Mouse (Mus musculus): ENCODE measurements around the gene Zgpat. TPM values are rescaled to one million over a fixed set of nuclear protein-coding genes. Genes with fewer than 3 reads are reported as not detected.

Zgpat gene
- polyA plus RNA-seq, 1 experiment from 2014 or later: 67.7 TPM

- WGBS: 77% methylated on average over 4 of the region's 4 CpGs
- H3K9ac ChIP-seq (replicated peaks; ENCODE audit: low read length): no peak overlapping the region
- no peak for ATAC-seq (ENCODE audit: low FRiP score, low TSS enrichment)
Observed at GRCm38 (mm10) chr2:181390136-181390870, 25.6 kb downstream of the Zgpat start.

GRCm38 (mm10) chr2:181391022-181391421, 26.3 kb downstream of the Zgpat start:
- no peak overlapping the region for H3K9ac ChIP-seq (replicated peaks; ENCODE audit: low read length)
- no peak for DNase-seq
- H3K9me3 ChIP-seq (ENCODE audit: control insufficient read depth, low read length): no peaks in the 10 kb centered on the region
- WGBS: 93% methylated on average over 15 of the region's 15 CpGs
- H3K27ac ChIP-seq (replicated peaks; ENCODE audit: low read depth, low read length): no peak overlapping the region
- H3K4me2 ChIP-seq (ENCODE audit: low read length): no peak overlapping the region
- no peaks in the 10 kb centered on the region for H3K4me1 ChIP-seq (ENCODE audit: control insufficient read depth, insufficient read depth, low read length)
- no peak overlapping the region for H3K4me3 ChIP-seq (replicated peaks; ENCODE audit: low read depth, low read length)
- no peaks in the 10 kb centered on the region for H3K27me3 ChIP-seq (ENCODE audit: control insufficient read depth, insufficient read depth, low read length)
- no peak for ATAC-seq (ENCODE audit: low FRiP score, low TSS enrichment)
- H3K36me3 ChIP-seq (ENCODE audit: control insufficient read depth, insufficient read depth, low read length): peaks cover 37% of the 10 kb centered on the region

More at GRCm38 (mm10) chr2:181390136-181390870, 25.6 kb downstream of the Zgpat start:
- no peak overlapping the region for H3K4me2 ChIP-seq (ENCODE audit: low read length)
- no peak overlapping the region for H3K27ac ChIP-seq (replicated peaks; ENCODE audit: low read depth, low read length)
- H3K27me3 ChIP-seq (ENCODE audit: control insufficient read depth, insufficient read depth, low read length): no peaks in the 10 kb centered on the region
- no peak overlapping the region for H3K4me3 ChIP-seq (replicated peaks; ENCODE audit: low read depth, low read length)
- H3K36me3 ChIP-seq (ENCODE audit: control insufficient read depth, insufficient read depth, low read length): peaks cover 44% of the 10 kb centered on the region
- no peak for DNase-seq
- H3K4me1 ChIP-seq (ENCODE audit: control insufficient read depth, insufficient read depth, low read length): no peaks in the 10 kb centered on the region
- H3K9me3 ChIP-seq (ENCODE audit: control insufficient read depth, low read length): no peaks in the 10 kb centered on the region

GRCm38 (mm10) chr2:181391541-181391940, 26.8 kb downstream of the Zgpat start:
- Histone ChIP-seq H3K9ac (replicated peaks; ENCODE audit: low read length) (no peak overlapping the region), H3K4me2 (ENCODE audit: low read length) (no peak overlapping the region), H3K9me3 (ENCODE audit: control insufficient read depth, low read length) (no peaks in the 10 kb centered on the region), H3K4me3 (replicated peaks; ENCODE audit: low read depth, low read length) (no peak overlapping the region), H3K27me3 (ENCODE audit: control insufficient read depth, insufficient read depth, low read length) (no peaks in the 10 kb centered on the region), H3K36me3 (ENCODE audit: control insufficient read depth, insufficient read depth, low read length) (peaks cover 36% of the 10 kb centered on the region), H3K27ac (replicated peaks; ENCODE audit: low read depth, low read length) (no peak overlapping the region), H3K4me1 (ENCODE audit: control insufficient read depth, insufficient read depth, low read length) (no peaks in the 10 kb centered on the region)
- WGBS: 81% methylated on average over 2 of the region's 2 CpGs
- ATAC-seq (ENCODE audit: low FRiP score, low TSS enrichment) (no peak), DNase-seq (no peak)

- H3K27ac ChIP-seq (replicated peaks; ENCODE audit: low read depth, low read length): no peak overlapping the region
- H3K4me1 ChIP-seq (ENCODE audit: control insufficient read depth, insufficient read depth, low read length): no peaks in the 10 kb centered on the region
- no peaks in the 10 kb centered on the region for H3K9me3 ChIP-seq (ENCODE audit: control insufficient read depth, low read length)
- H3K4me3 ChIP-seq (replicated peaks; ENCODE audit: low read depth, low read length): no peak overlapping the region
- H3K36me3 ChIP-seq (ENCODE audit: control insufficient read depth, insufficient read depth, low read length): peaks cover 27% of the 10 kb centered on the region
- no peak overlapping the region for H3K4me2 ChIP-seq (ENCODE audit: low read length)
- DNase-seq (peak; percentile 94), ATAC-seq (ENCODE audit: low FRiP score, low TSS enrichment) (peak; percentile 62; the same call in 1 of the 2 replicates)
- no peaks in the 10 kb centered on the region for H3K27me3 ChIP-seq (ENCODE audit: control insufficient read depth, insufficient read depth, low read length)
- no peak overlapping the region for H3K9ac ChIP-seq (replicated peaks; ENCODE audit: low read length)
- 34% methylated on average over 4 of the region's 4 CpGs for WGBS
Observed at GRCm38 (mm10) chr2:181392600-181393213, 28.0 kb downstream of the Zgpat start.

- ATAC-seq (ENCODE audit: low FRiP score, low TSS enrichment): no peak
- no peak for DNase-seq
- Histone ChIP-seq H3K9me3 (ENCODE audit: control insufficient read depth, low read length) (no peaks in the 10 kb centered on the region), H3K27ac (replicated peaks; ENCODE audit: low read depth, low read length) (no peak overlapping the region), H3K9ac (replicated peaks; ENCODE audit: low read length) (no peak overlapping the region), H3K4me2 (ENCODE audit: low read length) (no peak overlapping the region), H3K4me3 (replicated peaks; ENCODE audit: low read depth, low read length) (no peak overlapping the region), H3K36me3 (ENCODE audit: control insufficient read depth, insufficient read depth, low read length) (peaks cover 24% of the 10 kb centered on the region), H3K27me3 (ENCODE audit: control insufficient read depth, insufficient read depth, low read length) (no peaks in the 10 kb centered on the region), H3K4me1 (ENCODE audit: control insufficient read depth, insufficient read depth, low read length) (no peaks in the 10 kb centered on the region)
- 98% methylated on average over 3 of the region's 3 CpGs for WGBS
Observed at GRCm38 (mm10) chr2:181394086-181394485, 29.4 kb downstream of the Zgpat start.

- no peak for DNase-seq
- H3K9ac ChIP-seq (replicated peaks; ENCODE audit: low read length): no peak overlapping the region; the same call in 1 of the 2 replicates
- WGBS: 68% methylated on average over 5 of the region's 5 CpGs
- no peaks in the 10 kb centered on the region for H3K36me3 ChIP-seq (ENCODE audit: control insufficient read depth, insufficient read depth, low read length)
- no peak overlapping the region for H3K4me2 ChIP-seq (ENCODE audit: low read length)
- H3K4me1 ChIP-seq (ENCODE audit: control insufficient read depth, insufficient read depth, low read length): no peaks in the 10 kb centered on the region
- H3K27ac ChIP-seq (replicated peaks; ENCODE audit: low read depth, low read length): no peak overlapping the region
- no peaks in the 10 kb centered on the region for H3K27me3 ChIP-seq (ENCODE audit: control insufficient read depth, insufficient read depth, low read length)
- H3K4me3 ChIP-seq (replicated peaks; ENCODE audit: low read depth, low read length): no peak overlapping the region
- H3K9me3 ChIP-seq (ENCODE audit: control insufficient read depth, low read length): no peaks in the 10 kb centered on the region
- ATAC-seq (ENCODE audit: low FRiP score, low TSS enrichment): no peak
Observed at GRCm38 (mm10) chr2:181397207-181397761, 32.6 kb downstream of the Zgpat start.

GRCm38 (mm10) chr2:181401497-181401896, 36.8 kb downstream of the Zgpat start:
- WGBS: 20% methylated on average over 1 of the region's 1 CpGs
- Histone ChIP-seq H3K9me3 (ENCODE audit: control insufficient read depth, low read length) (no peaks in the 10 kb centered on the region), H3K4me1 (ENCODE audit: control insufficient read depth, insufficient read depth, low read length) (no peaks in the 10 kb centered on the region), H3K27me3 (ENCODE audit: control insufficient read depth, insufficient read depth, low read length) (no peaks in the 10 kb centered on the region), H3K9ac (replicated peaks; ENCODE audit: low read length) (no peak overlapping the region), H3K4me3 (replicated peaks; ENCODE audit: low read depth, low read length) (no peak overlapping the region), H3K4me2 (ENCODE audit: low read length) (no peak overlapping the region), H3K27ac (replicated peaks; ENCODE audit: low read depth, low read length) (no peak overlapping the region), H3K36me3 (ENCODE audit: control insufficient read depth, insufficient read depth, low read length) (no peaks in the 10 kb centered on the region)
- DNase-seq (no peak), ATAC-seq (ENCODE audit: low FRiP score, low TSS enrichment) (no peak)

- no peaks in the 10 kb centered on the region for H3K9me3 ChIP-seq (ENCODE audit: control insufficient read depth, low read length)
- no peak overlapping the region for H3K27ac ChIP-seq (replicated peaks; ENCODE audit: low read depth, low read length)
- ATAC-seq (ENCODE audit: low FRiP score, low TSS enrichment) (no peak), DNase-seq (no peak)
- 92% methylated on average over 3 of the region's 3 CpGs for WGBS
- H3K4me1 ChIP-seq (ENCODE audit: control insufficient read depth, insufficient read depth, low read length): no peaks in the 10 kb centered on the region
- H3K4me2 ChIP-seq (ENCODE audit: low read length): no peak overlapping the region
- H3K27me3 ChIP-seq (ENCODE audit: control insufficient read depth, insufficient read depth, low read length): no peaks in the 10 kb centered on the region
- no peak overlapping the region for H3K4me3 ChIP-seq (replicated peaks; ENCODE audit: low read depth, low read length)
- peaks cover 5% of the 10 kb centered on the region; the same call in 1 of the 2 replicates for H3K36me3 ChIP-seq (ENCODE audit: control insufficient read depth, insufficient read depth, low read length)
- H3K9ac ChIP-seq (replicated peaks; ENCODE audit: low read length): no peak overlapping the region
Observed at GRCm38 (mm10) chr2:181403722-181404121, 39.0 kb downstream of the Zgpat start.
